Mouse (Mus musculus) left cerebral cortex, adult 2 months (tissue): ENCODE results near the gene D11Wsu47e. TPM values are rescaled to one million over a fixed set of nuclear protein-coding genes. Genes with fewer than 3 reads are reported as not detected.

Experiments
- DNase-seq, 2 experiments: peaks; one replicate each; pipeline ENCODE4 v3.0.0; 2021 to 2022; ENCODE audit warnings: low spot score in 2 of 2, mixed read lengths in 1 of 2; ENCODE audit errors: extremely low spot score in 1 of 2
- H3K27ac ChIP-seq: fragments of 200-600 bp; 2 replicates; pipeline ENCODE4 v1.8.1; 2022
- H3K4me3 ChIP-seq: fragments of 200-600 bp; 2 replicates; pipeline ENCODE4 v1.8.1; 2022
- CTCF ChIP-seq: fragments of 200-600 bp; IDR thresholded peaks from 2 replicates; pipeline ENCODE4 v1.8.1; 2022; ENCODE audit warnings: antibody characterized with exemption, mild to moderate bottlenecking, moderate library complexity
- intact Hi-C: fragments of 180-260 bp; cut with DNase I; formaldehyde crosslinking; loops from one replicate; pipeline ENCODE4 v1.15.1; 2025
- total RNA-seq, 2 experiments: library from RNA; stranded (reverse); gene quantifications; 2 replicates each; pipeline ENCODE4 v1.2.3; 2021

The D11Wsu47e gene
- total RNA-seq, 2 experiments from 2014 or later = 13.2 to 14.5 TPM

DNA sequence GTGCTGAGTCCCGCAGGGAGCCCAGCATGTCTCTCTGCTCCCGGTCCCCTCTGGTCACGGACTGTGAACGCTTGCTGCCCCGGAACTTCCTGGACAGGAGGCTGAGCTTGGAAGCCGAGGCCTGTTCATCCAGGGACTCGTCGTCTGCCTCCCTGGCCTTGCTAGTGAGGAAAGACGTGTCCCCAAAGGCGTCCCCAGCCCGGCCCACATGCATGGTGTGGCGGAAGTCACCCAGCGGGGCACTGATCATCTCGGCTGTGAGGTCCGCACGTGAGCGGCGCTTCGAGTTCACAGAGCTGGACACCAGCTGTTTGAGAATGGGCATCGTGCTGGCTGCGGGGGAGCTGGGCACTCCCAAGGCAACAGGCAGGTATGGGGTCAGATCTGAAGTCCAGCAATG lies 45.0 kb downstream of the D11Wsu47e start:
- intact Hi-C loops = loop anchor here (10.0 kb wide), 1 partner anchor 736 kb away; no protein-coding TSS in a partner anchor
- TF ChIP-seq CTCF = no peak
- Histone ChIP-seq H3K27ac (no peak overlapping the region), H3K4me3 (no peak overlapping the region)
- DNase-seq = no peak

DNA sequence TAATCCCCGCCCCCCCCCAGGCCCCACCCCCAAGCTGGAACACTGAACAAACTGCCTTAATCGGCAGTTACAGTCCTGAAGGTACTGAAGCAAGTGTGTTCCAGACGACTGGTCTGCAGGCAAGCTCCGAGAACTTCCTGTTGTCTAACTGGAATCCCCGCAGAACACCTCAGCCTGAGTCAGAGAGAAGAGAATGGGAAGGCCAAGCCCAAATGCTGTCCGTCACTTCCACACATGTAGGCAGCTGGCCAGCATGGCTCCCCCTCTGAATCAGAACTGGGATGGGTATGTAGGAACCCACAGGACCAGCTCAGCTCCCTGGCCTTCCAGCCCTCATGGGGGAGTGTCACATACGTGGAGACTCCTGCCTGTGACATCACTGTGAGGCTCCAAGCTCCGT lies 45.7 kb downstream of the D11Wsu47e start:
- intact Hi-C loops = loop anchor here (10.0 kb wide), 1 partner anchor 735 kb away; no protein-coding TSS in a partner anchor
- DNase-seq = no peak
- no peak for TF ChIP-seq CTCF
- no peak overlapping the region for H3K27ac ChIP-seq
- no peak overlapping the region for H3K4me3 ChIP-seq

DNA sequence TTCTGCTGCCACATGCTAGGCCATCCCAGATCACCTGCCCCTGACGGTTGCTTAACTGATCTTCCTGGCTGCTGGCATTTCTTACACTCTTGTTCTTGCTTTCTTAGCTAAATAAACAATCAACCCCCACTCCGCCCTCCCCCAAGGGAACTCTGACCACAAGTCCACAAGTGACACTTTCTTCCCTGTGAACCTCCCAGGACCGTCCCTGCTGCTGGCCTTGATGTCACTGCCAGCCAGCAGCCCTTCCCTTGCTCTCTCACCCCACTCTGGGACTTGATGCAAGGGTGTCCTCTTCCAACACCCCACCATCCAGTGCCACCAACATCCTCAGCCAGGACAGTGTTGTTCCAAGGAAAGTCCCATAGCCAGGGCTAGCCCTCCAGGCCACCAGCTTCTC lies 46.7 kb downstream of the D11Wsu47e start:
- TF ChIP-seq CTCF = no peak
- intact Hi-C loops = no loop called here

DNA sequence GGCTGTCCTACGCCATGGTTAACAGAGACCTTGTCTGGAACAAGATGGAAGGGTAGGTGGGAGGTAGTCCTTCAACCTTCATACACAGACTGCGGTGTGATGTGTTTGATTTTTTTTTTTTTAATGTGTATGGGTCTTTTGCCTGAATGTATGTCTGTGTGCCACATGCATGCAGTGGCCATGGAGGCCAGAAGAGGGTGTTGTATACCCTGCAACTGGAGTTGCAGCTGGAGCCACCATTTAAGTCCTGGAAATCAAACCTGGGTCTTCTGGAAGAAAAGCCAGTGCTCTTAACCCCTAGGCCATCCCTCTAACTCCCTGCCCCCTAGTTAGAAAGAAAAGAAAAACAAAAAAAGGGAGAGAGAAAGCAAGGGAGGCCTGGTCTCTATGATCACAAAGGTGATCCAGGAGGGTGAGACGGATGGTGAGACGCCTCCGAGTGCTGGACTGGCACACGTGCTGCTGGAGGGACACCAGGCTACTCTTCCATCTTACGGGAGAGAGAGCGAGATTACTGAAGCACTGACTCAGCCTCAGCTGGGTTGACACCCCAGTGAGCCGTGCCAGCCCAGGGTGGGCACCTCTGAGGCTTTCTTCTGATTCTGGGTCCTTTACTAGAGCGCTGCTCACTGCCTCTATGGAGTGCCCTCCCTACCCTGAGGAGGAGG lies 47.9 kb downstream of the D11Wsu47e start:
- Histone ChIP-seq H3K27ac (no peak overlapping the region), H3K4me3 (no peak overlapping the region)
- TF ChIP-seq CTCF = peak; percentile 10
- intact Hi-C loops = no loop called here
- DNase-seq = no peak

More for the DNA sequence above, 46.7 kb downstream of the D11Wsu47e start:
- no peak overlapping the region for H3K4me3 ChIP-seq
- no peak overlapping the region for H3K27ac ChIP-seq
- DNase-seq = no peak

DNA sequence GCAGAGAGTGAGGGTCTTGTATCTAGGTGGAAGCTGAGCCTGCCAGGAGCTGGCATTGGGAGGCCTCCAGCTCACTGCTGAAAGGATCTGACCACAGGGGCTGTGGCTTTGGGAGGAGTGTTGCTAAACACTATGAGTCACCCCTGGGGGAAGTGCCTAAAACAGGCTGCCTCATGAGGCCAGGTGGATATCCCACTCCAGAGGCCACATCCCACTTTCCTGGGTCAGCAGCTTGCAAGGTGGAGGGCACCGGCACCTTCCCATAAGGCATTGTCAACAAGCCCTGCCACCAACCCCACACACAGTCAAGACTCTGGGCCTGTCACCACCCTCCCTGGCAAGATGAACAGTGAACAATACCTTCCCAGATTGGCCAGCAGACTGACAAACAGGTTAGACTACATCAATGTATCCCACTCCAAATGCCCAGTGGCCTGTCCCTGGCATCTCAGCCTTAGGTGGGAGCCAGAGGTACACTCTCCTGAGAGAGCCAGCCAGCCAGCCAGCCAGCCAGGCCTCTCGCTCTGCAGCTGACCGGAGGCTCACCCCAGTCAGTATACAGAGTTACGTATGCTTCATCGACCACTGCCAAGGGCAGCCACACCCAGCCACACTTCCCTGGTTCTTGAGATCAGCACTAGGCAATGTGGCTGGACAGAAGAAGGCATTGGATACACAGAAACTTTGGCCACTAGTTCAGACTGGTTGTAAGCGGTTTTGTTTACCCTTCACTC lies 49.6 kb downstream of the D11Wsu47e start:
- Histone ChIP-seq H3K27ac (no peak overlapping the region), H3K4me3 (no peak overlapping the region)
- TF ChIP-seq CTCF = no peak
- no peak for DNase-seq
- intact Hi-C loops = no loop called here

DNA sequence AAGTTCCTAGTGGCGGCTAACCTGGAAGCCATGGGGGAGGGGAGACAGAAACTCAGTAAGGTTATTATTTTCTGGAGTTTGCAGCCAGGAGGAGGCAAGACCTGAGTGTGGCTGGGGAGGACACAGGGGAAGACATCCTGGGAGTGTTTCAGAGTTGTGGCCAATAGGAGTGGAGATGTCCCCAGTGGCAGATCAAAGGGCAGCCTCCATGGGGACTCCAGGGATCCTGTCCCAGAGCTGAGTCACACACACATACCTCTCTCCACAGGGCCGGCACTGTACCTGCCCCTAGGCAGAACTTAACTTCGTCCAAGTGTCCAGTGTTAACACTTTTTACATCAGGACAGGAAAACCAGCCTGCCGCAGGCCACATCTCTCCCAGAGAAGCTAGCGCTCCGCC lies 50.9 kb downstream of the D11Wsu47e start:
- no peak for DNase-seq
- no peak for TF ChIP-seq CTCF
- H3K27ac ChIP-seq = no peak overlapping the region
- intact Hi-C loops = no loop called here
- H3K4me3 ChIP-seq = no peak overlapping the region

DNA sequence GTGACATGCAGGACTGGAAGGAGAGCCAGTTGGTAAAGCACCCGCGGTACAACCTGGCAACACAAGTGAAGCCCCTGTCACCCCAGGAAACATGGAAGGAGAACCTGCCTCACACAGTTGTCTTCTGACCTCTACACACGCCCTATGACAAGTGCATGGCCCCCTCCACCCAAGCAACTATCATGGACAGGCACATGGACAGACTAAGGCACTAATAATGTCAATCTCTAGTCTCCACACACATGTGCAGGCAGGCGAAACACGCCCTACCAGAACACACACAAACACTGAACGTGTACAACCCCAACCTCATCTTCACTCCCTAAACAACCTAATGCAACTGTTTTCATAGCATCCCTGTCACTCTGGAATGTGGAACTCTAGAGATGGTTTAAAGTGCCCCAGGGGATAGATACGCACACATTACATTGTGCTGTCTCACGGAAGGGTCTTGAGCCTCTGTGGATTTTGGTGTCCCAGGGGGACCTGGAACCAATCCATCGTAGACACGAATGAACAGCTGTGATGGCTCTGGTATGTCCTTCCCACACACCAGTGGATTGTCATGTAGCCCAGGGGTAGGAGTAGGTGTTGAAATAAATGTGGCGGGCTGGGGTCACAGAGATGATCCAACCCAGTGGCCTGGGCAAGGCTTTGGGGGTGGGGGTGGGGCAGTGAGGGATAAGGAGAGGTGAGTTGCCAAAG lies 52.8 kb downstream of the D11Wsu47e start:
- DNase-seq = no peak
- Histone ChIP-seq H3K4me3 (no peak overlapping the region), H3K27ac (no peak overlapping the region)
- no peak for TF ChIP-seq CTCF
- intact Hi-C loops = no loop called here

DNA sequence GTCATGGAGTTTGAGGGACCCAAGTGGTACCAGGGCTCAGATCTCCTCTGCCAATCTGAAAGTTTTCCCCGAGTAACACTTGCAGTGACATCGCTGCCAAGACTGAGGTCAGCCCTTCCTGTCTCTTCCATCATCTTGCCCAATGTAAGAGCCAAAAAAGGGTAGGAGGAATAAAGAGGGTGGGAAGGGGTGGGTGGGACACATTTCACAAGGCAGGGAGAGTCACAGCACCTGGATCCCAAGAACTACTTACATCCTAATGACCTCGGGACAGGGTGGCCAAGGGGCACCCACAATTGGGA lies 53.3 kb downstream of the D11Wsu47e start:
- DNase-seq = no peak
- no peak for TF ChIP-seq CTCF
- intact Hi-C loops = no loop called here
- Histone ChIP-seq H3K27ac (no peak overlapping the region), H3K4me3 (no peak overlapping the region)

DNA sequence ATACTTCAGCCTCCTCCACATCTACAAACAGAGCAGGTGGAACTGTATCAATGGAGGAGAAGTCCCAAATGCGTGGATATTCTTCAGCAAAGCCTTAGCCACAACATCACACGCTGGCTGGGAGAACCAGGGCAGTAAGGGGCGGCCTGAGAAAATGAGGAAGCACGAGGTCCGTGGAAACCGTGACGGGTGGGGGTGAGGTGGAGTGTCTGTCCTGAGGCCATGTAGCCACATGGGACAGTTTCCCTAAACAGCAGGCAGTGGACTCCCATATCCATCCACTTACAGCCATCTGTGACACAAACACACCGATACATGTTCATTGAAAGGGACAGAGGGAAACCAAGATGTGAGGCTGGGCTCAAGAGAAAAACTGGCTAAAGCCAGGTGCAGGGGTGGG lies 53.7 kb downstream of the D11Wsu47e start:
- intact Hi-C loops = no loop called here
- no peak overlapping the region for H3K27ac ChIP-seq
- no peak for TF ChIP-seq CTCF

DNA sequence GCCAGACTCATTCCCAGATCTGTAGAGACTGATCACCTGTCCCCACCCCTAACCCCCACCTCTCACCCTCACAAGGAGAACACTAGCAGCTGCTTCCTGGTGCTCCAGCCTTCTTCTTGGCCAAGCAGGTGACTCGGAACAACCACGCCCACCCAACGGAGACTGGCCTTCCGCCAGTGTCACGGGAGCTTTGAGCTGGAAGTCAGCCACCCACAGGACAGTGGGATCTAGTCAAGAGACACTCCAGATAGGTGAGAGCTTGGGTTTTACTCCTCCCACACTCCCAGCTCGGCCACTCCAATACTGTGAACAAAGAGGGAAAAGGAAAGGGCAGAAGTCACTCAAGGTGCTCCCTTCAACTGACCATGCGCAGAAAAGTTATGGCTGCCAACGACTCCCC lies 55.0 kb downstream of the D11Wsu47e start:
- intact Hi-C loops = no loop called here
- H3K4me3 ChIP-seq = no peak overlapping the region
- no peak for TF ChIP-seq CTCF
- no peak for DNase-seq
- no peak overlapping the region for H3K27ac ChIP-seq

More for the DNA sequence above, 53.7 kb downstream of the D11Wsu47e start:
- no peak for DNase-seq
- no peak overlapping the region for H3K4me3 ChIP-seq

DNA sequence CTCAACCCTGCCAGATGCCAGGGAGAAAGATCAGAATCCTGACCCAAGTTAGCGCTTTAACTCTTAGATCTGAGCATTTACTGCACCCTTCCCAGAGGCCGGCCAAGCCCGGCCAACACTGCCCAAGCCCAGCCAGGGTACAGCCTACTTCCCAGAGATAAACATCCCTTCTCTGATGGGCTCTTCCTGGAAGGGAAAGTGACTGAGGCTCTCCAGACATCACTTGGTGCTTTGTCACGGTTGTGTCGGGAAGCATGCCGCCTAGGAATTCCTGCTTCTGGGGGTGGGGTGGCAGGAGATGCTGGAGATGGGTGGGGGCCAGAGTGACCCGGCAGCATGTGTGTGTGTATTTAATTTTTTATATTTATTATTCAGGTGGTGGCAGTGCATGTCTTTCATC lies 55.9 kb downstream of the D11Wsu47e start:
- DNase-seq = no peak
- Histone ChIP-seq H3K27ac (no peak overlapping the region), H3K4me3 (no peak overlapping the region)
- no peak for TF ChIP-seq CTCF
- intact Hi-C loops = no loop called here

DNA sequence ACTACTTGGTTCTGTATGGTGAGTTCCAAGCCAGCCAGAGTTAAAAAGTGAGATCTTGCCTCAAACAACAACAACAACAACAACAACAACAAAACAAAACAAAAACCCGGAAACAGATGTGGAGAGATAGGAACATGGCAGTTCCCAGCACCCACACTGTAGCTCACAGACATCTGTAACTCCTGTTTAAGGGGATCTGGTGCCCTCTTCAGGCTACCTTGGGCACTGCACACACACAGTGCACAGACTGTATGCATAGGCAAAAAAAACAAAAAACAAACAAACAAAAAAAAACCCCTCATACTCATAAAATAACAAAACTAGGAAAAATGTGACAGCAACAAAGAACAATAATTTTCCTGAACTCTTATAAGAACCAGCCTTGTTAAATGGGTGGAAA lies 58.8 kb downstream of the D11Wsu47e start:
- TF ChIP-seq CTCF = peak; percentile 29
- Histone ChIP-seq H3K27ac (no peak overlapping the region), H3K4me3 (no peak overlapping the region)
- DNase-seq = no peak
- intact Hi-C loops = no loop called here

Other genes starting within 250 kb of the D11Wsu47e start
- gene Sstr2, start 65.1 kb upstream of the D11Wsu47e start, total RNA-seq = 10 to 100 TPM; 30.4 to 33.8 TPM
- gene Cog1, start 35.2 kb upstream of the D11Wsu47e start, total RNA-seq = 10 to 100 TPM; 50.3 to 52.3 TPM
- gene Slc39a11, start 34.3 kb upstream of the D11Wsu47e start, total RNA-seq = 10 to 100 TPM; 12.4 to 13.3 TPM
- gene Fam104a, start 257 bp upstream of the D11Wsu47e start, total RNA-seq = 10 to 100 TPM; 31.2 to 31.4 TPM
- not detected for gene Cpsf4l, start 25.6 kb downstream of the D11Wsu47e start, total RNA-seq
- gene Cdc42ep4, start 67.5 kb downstream of the D11Wsu47e start, total RNA-seq = 10 to 100 TPM; 25.6 to 28.8 TPM